Mouse (Mus musculus): Measurements from ENCODE around the gene Ccr2.

GRCm38 (mm10) chr9:124121387-124122184, 19.8 kb downstream of the Ccr2 start, which contains the start of gene Ccr5:
- TF ChIP-seq CTCF (IDR thresholded peaks at IDR 0.05; ENCODE audit: low read depth) (no peak), EP300 (IDR thresholded peaks at IDR 0.05; ENCODE audit: low read depth) (no peak)
